Mouse (Mus musculus) stomach, embryonic 14.5 days (tissue): ENCODE data around the gene Rap1gds1. TPM values are rescaled to one million over a fixed set of nuclear protein-coding genes. Genes with fewer than 3 reads are reported as not detected.

ENCODE experiments used
- ATAC-seq: fragments of 200-750 bp; cut with Nextera tagmentation; 2 replicates; pipeline ENCODE4 v1.8.0; 2017; ENCODE audit warnings: low read depth, moderate TSS enrichment; ENCODE audit not compliant: insufficient number of reproducible peaks, insufficient read depth, low FRiP score
- H3K27ac ChIP-seq: fragments of 300-500 bp; sonication (generic); 2 replicates; pipeline ENCODE4 v1.5.1; 2014; ENCODE audit warnings: mild to moderate bottlenecking, low read length, moderate library complexity, mixed read lengths
- H3K27me3 ChIP-seq: fragments of 300-500 bp; sonication (generic); 2 replicates; pipeline ENCODE4 v1.6.1; 2014; ENCODE audit warnings: low read length, control low read depth, mixed read lengths; ENCODE audit not compliant: control insufficient read depth, insufficient read depth
- H3K36me3 ChIP-seq: fragments of 300-500 bp; sonication (generic); 2 replicates; pipeline ENCODE4 v1.6.1; 2014; ENCODE audit warnings: mild to moderate bottlenecking, control low read depth, low read length, moderate library complexity, mixed read lengths; ENCODE audit not compliant: control insufficient read depth, insufficient read depth
- H3K4me1 ChIP-seq: fragments of 300-500 bp; sonication (generic); 2 replicates; pipeline ENCODE4 v1.6.1; 2014; ENCODE audit warnings: low read length, control low read depth, mixed read lengths; ENCODE audit not compliant: control insufficient read depth, insufficient read depth
- H3K4me2 ChIP-seq: fragments of 300-500 bp; sonication (generic); replicated peaks from 2 replicates; pipeline ENCODE4 v1.6.1; 2014; ENCODE audit warnings: low read depth, low read length, control low read depth
- H3K4me3 ChIP-seq: fragments of 300-500 bp; sonication (generic); 2 replicates; pipeline ENCODE4 v1.5.1; 2014; ENCODE audit warnings: low read depth, low read length, control low read depth
- H3K9ac ChIP-seq: fragments of 300-500 bp; sonication (generic); replicated peaks from 2 replicates; pipeline ENCODE4 v1.6.1; 2014; ENCODE audit warnings: low read depth, mild to moderate bottlenecking, control low read depth, low read length, moderate library complexity, mixed read lengths
- H3K9me3 ChIP-seq: fragments of 300-500 bp; sonication (generic); 2 replicates; pipeline ENCODE4 v1.6.1; 2016; ENCODE audit warnings: low read depth, low read length, control low read depth; ENCODE audit not compliant: control insufficient read depth
- WGBS: fragments of 180-500 bp; shearing (Covaris S2); extraction: QIAGEN DNeasy Blood & Tissue Kit; methylation state at CpG from one replicate; pipeline ENCODE4 v1.1.7; 2014; 5-methylcytosine and 5-hydroxymethylcytosine counted together
- polyA plus RNA-seq: library from polyadenylated mRNA; unstranded; fragments of >200 nt; fragmentation: Nextera tagmentation; extraction: Ambion mirVana; gene quantifications from 2 replicates; pipeline ENCODE4 v1.2.1, GENCODE M21; 2014

The Rap1gds1 gene
- polyA plus RNA-seq, 1 experiment from 2014 or later, result 51.6 TPM

GRCm38 (mm10) chr3:139101941-139102340, 26.9 kb upstream of the Rap1gds1 start:
- H3K36me3 ChIP-seq, result no peaks in the 10 kb centered on the region
- H3K4me3 ChIP-seq, result no peak overlapping the region
- H3K9ac ChIP-seq, result no peak overlapping the region
- WGBS, result 88% methylated on average over 1 of the region's 1 CpGs
- no peaks in the 10 kb centered on the region for H3K27me3 ChIP-seq
- ATAC-seq, result no peak
- H3K27ac ChIP-seq, result no peak overlapping the region
- no peak overlapping the region for H3K4me2 ChIP-seq
- no peaks in the 10 kb centered on the region for H3K9me3 ChIP-seq
- H3K4me1 ChIP-seq, result no peaks in the 10 kb centered on the region

GRCm38 (mm10) chr3:139099284-139099683, 24.3 kb upstream of the Rap1gds1 start:
- H3K4me1 ChIP-seq, result no peaks in the 10 kb centered on the region
- no peaks in the 10 kb centered on the region for H3K9me3 ChIP-seq
- H3K4me2 ChIP-seq, result no peak overlapping the region
- no peak overlapping the region for H3K9ac ChIP-seq
- no peak overlapping the region for H3K4me3 ChIP-seq
- ATAC-seq, result no peak
- H3K36me3 ChIP-seq, result no peaks in the 10 kb centered on the region
- H3K27ac ChIP-seq, result no peak overlapping the region
- H3K27me3 ChIP-seq, result no peaks in the 10 kb centered on the region
- WGBS, result 94% methylated on average over 5 of the region's 5 CpGs

GRCm38 (mm10) chr3:139095894-139096293, 20.9 kb upstream of the Rap1gds1 start:
- no peak overlapping the region for H3K9ac ChIP-seq
- H3K4me3 ChIP-seq, result no peak overlapping the region
- H3K27me3 ChIP-seq, result no peaks in the 10 kb centered on the region
- no peak for ATAC-seq
- H3K4me1 ChIP-seq, result no peaks in the 10 kb centered on the region
- no peak overlapping the region for H3K4me2 ChIP-seq
- no peak overlapping the region for H3K27ac ChIP-seq
- no peaks in the 10 kb centered on the region for H3K36me3 ChIP-seq
- WGBS, result 92% methylated on average over 7 of the region's 7 CpGs
- H3K9me3 ChIP-seq, result no peaks in the 10 kb centered on the region

GRCm38 (mm10) chr3:139088526-139088925, 13.5 kb upstream of the Rap1gds1 start:
- 91% methylated on average over 3 of the region's 3 CpGs for WGBS
- H3K27ac ChIP-seq, result no peak overlapping the region
- H3K4me1 ChIP-seq, result no peaks in the 10 kb centered on the region
- no peaks in the 10 kb centered on the region for H3K36me3 ChIP-seq
- ATAC-seq, result no peak
- H3K4me2 ChIP-seq, result no peak overlapping the region
- H3K9ac ChIP-seq, result no peak overlapping the region
- H3K4me3 ChIP-seq, result no peak overlapping the region
- peaks cover 4% of the 10 kb centered on the region; the same call in 1 of the 2 replicates for H3K9me3 ChIP-seq
- H3K27me3 ChIP-seq, result no peaks in the 10 kb centered on the region

- no peak for ATAC-seq
- WGBS, result 62% methylated on average over 5 of the region's 5 CpGs
- Histone ChIP-seq H3K27ac (no peak overlapping the region), H3K4me2 (no peak overlapping the region), H3K27me3 (no peaks in the 10 kb centered on the region), H3K9ac (no peak overlapping the region), H3K36me3 (no peaks in the 10 kb centered on the region), H3K4me3 (no peak overlapping the region), H3K9me3 (peaks cover 4% of the 10 kb centered on the region; the same call in 1 of the 2 replicates), H3K4me1 (no peaks in the 10 kb centered on the region)
These were observed 9.0 kb upstream of the Rap1gds1 start for GRCm38 (mm10) chr3:139083778-139084539.

- Histone ChIP-seq H3K4me2 (no peak overlapping the region), H3K27me3 (no peaks in the 10 kb centered on the region), H3K36me3 (no peaks in the 10 kb centered on the region), H3K27ac (no peak overlapping the region), H3K4me3 (no peak overlapping the region), H3K9ac (no peak overlapping the region), H3K4me1 (no peaks in the 10 kb centered on the region), H3K9me3 (no peaks in the 10 kb centered on the region)
- WGBS, result 83% methylated on average over 6 of the region's 6 CpGs
- no peak for ATAC-seq
These were observed 4.8 kb upstream of the Rap1gds1 start for GRCm38 (mm10) chr3:139079831-139080230.

- WGBS, result 84% methylated on average over 3 of the region's 3 CpGs
- no peak for ATAC-seq
These were observed 3.0 kb upstream of the Rap1gds1 start for GRCm38 (mm10) chr3:139078010-139078409.

GRCm38 (mm10) chr3:139076059-139076455, 1.1 kb upstream of the Rap1gds1 start:
- no peak for ATAC-seq
- no peak overlapping the region; the same call in 1 of the 2 replicates for H3K27ac ChIP-seq
- H3K4me3 ChIP-seq, result peak overlapping the region; percentile 84
- H3K4me2 ChIP-seq, result peak overlapping the region; percentile 82
- no peaks in the 10 kb centered on the region for H3K36me3 ChIP-seq
- 4% methylated on average over 7 of the region's 7 CpGs for WGBS
- H3K4me1 ChIP-seq, result peaks cover 4% of the 10 kb centered on the region; the same call in 1 of the 2 replicates
- H3K9me3 ChIP-seq, result no peaks in the 10 kb centered on the region
- H3K9ac ChIP-seq, result peak overlapping the region; percentile 79; the same call in 1 of the 2 replicates
- no peaks in the 10 kb centered on the region for H3K27me3 ChIP-seq

More at GRCm38 (mm10) chr3:139078010-139078409, 3.0 kb upstream of the Rap1gds1 start:
- no peak overlapping the region for H3K9ac ChIP-seq
- no peaks in the 10 kb centered on the region for H3K4me1 ChIP-seq
- H3K27ac ChIP-seq, result no peak overlapping the region
- no peaks in the 10 kb centered on the region for H3K27me3 ChIP-seq
- H3K4me2 ChIP-seq, result no peak overlapping the region
- no peaks in the 10 kb centered on the region for H3K9me3 ChIP-seq
- H3K36me3 ChIP-seq, result no peaks in the 10 kb centered on the region
- no peak overlapping the region for H3K4me3 ChIP-seq
